Mouse (Mus musculus) thymus, adult 2 months (tissue): ENCODE measurements at regions not wholly inside any gene's neighbourhood (a gene's known extent, or its start where the extent isn't known, plus 50 kb on each side); places are given as distances from the start of the nearest gene placed in this dataset.

Source experiments
- CTCF ChIP-seq: fragments of 200-500 bp; IDR thresholded peaks from 2 replicates; pipeline ENCODE4 v1.5.1; 2012; ENCODE audit warnings: mild to moderate bottlenecking, control low read depth, low read length, moderate library complexity, borderline replicate concordance; ENCODE audit not compliant: control insufficient read depth, poor library complexity, insufficient read depth; ENCODE audit errors: extremely low read depth
- POLR2A ChIP-seq: fragments of 200-500 bp; IDR thresholded peaks from 2 replicates; pipeline ENCODE4 v1.6.1; 2012; ENCODE audit warnings: mild to moderate bottlenecking, low read length, control low read depth, moderate library complexity; ENCODE audit not compliant: control insufficient read depth, poor library complexity, insufficient read depth; ENCODE audit errors: extremely low read depth

- TF ChIP-seq POLR2A (no peak), CTCF (no peak)
Measured at GRCm38 (mm10) chr1:189988864-189989263, 66.7 kb upstream of the Smyd2 start.
